Mouse (Mus musculus) intestine, embryonic 14.5 days (tissue): ENCODE measurements at regions not wholly inside any gene's neighbourhood (a gene's known extent, or its start where the extent isn't known, plus 50 kb on each side); places are given as distances from the start of the nearest gene placed in this dataset.

Experiments used
- ATAC-seq: fragments of 200-750 bp; cut with Nextera tagmentation; replicated peaks from 2 replicates; pipeline ENCODE4 v1.8.0; 2017; ENCODE audit warnings: low read depth, moderate number of reproducible peaks, moderate TSS enrichment, moderate library complexity; ENCODE audit not compliant: low FRiP score, low TSS enrichment
- DNase-seq: peaks from one replicate; pipeline ENCODE4 v3.0.0-alpha.2; 2018; ENCODE audit warnings: low spot score
- H3K27ac ChIP-seq: fragments of 300-500 bp; sonication (generic); 2 replicates; pipeline ENCODE4 v1.5.1; 2014; ENCODE audit warnings: low read depth, mild to moderate bottlenecking, control low read depth
- H3K27me3 ChIP-seq: fragments of 300-500 bp; sonication (generic); replicated peaks from 2 replicates; pipeline ENCODE4 v1.6.1; 2014; ENCODE audit warnings: low read length, control low read depth; ENCODE audit not compliant: control insufficient read depth, insufficient read depth
- H3K36me3 ChIP-seq: fragments of 300-500 bp; sonication (generic); 2 replicates; pipeline ENCODE4 v1.6.1; 2014; ENCODE audit warnings: low read length, control low read depth; ENCODE audit not compliant: control insufficient read depth, insufficient read depth
- H3K4me1 ChIP-seq: fragments of 300-500 bp; sonication (generic); replicated peaks from 2 replicates; pipeline ENCODE4 v1.6.1; 2014; ENCODE audit warnings: low read length, control low read depth, mixed read lengths; ENCODE audit not compliant: control insufficient read depth, insufficient read depth
- H3K4me2 ChIP-seq: fragments of 300-500 bp; sonication (generic); 2 replicates; pipeline ENCODE4 v1.6.1; 2014; ENCODE audit warnings: low read length
- H3K4me3 ChIP-seq: fragments of 300-500 bp; sonication (generic); 2 replicates; pipeline ENCODE4 v1.5.1; 2014; ENCODE audit warnings: low read depth, low read length, control low read depth, mixed read lengths
- H3K9ac ChIP-seq: fragments of 300-500 bp; sonication (generic); 2 replicates; pipeline ENCODE4 v1.6.1; 2014; ENCODE audit warnings: mild to moderate bottlenecking, low read length
- H3K9me3 ChIP-seq: fragments of 300-500 bp; sonication (generic); 2 replicates; pipeline ENCODE4 v1.6.1; 2016; ENCODE audit warnings: low read length, control low read depth; ENCODE audit not compliant: control insufficient read depth
- WGBS: fragments of 180-500 bp; shearing (Covaris S2); extraction: QIAGEN DNeasy Blood & Tissue Kit; methylation state at CpG from one replicate; pipeline ENCODE4 v1.1.7; 2014; 5-methylcytosine and 5-hydroxymethylcytosine counted together

DNA sequence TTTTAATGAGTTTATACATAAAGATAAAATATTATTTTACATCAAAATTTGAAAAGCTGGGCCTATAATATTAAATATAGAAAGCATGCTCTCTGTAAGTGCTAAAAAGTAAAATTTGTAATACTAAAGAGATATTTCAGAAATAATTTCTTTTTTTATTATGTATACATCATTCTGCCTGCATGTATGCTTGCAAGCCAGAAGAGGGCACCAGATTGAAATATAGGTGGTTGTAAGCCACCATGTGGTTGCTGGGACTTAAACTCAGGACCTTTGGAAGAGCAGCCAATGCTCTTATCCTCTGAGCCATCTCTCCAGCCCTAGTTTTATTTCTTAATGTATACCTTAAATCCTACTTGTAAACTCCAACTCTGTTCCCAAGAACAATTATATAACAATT is 231.7 kb upstream of the Pitrm1 start:
- no peaks in the 10 kb centered on the region for H3K4me1 ChIP-seq
- no peak overlapping the region for H3K27ac ChIP-seq
- no peak overlapping the region for H3K4me2 ChIP-seq
- no peaks in the 10 kb centered on the region for H3K27me3 ChIP-seq
- no peaks in the 10 kb centered on the region for H3K9me3 ChIP-seq
- no peaks in the 10 kb centered on the region for H3K36me3 ChIP-seq
- ATAC-seq (no peak), DNase-seq (no peak)
- no peak overlapping the region for H3K4me3 ChIP-seq
- no peak overlapping the region for H3K9ac ChIP-seq

GRCm38 (mm10) chr13:6323948-6324347 is 224.0 kb upstream of the Pitrm1 start:
- WGBS: 69% methylated on average over 2 of the region's 2 CpGs
- no peaks in the 10 kb centered on the region for H3K4me1 ChIP-seq
- DNase-seq (no peak), ATAC-seq (no peak)
- H3K4me2 ChIP-seq: no peak overlapping the region
- H3K9ac ChIP-seq: no peak overlapping the region
- H3K4me3 ChIP-seq: no peak overlapping the region
- no peaks in the 10 kb centered on the region for H3K27me3 ChIP-seq
- H3K36me3 ChIP-seq: no peaks in the 10 kb centered on the region
- no peaks in the 10 kb centered on the region for H3K9me3 ChIP-seq
- no peak overlapping the region for H3K27ac ChIP-seq

DNA sequence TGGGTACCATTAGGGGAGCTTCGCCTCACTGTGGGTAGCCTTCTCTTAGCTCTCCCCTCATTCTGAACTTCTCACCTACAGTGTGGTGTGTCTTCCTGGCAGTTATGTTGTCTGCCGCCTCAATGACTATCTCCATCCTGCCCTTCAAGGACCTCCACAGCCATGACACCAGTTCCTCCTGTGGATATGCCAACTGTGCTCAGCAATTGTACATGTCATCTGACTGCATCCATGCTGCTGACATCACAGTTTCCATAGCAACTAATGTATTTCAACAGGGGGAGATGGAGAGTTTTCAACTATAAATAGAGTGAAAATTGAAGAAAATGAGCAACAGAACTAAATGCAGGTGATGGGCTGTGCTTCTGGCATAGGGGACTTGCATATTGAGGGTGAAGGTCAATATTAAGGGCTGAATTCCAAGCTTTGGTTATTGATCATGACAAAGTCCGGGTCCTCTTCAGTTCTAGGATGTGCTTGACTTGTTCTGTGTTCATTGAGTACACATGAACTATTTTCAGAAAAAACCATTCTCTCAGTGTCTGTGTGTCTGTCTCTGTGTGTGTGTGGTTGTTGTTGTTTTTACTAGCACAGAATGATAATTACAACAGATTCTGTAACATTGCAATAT is 217.5 kb upstream of the Pitrm1 start:
- H3K36me3 ChIP-seq: no peaks in the 10 kb centered on the region
- ATAC-seq: no peak
- H3K9me3 ChIP-seq: no peaks in the 10 kb centered on the region
- H3K27me3 ChIP-seq: no peaks in the 10 kb centered on the region
- no peaks in the 10 kb centered on the region for H3K4me1 ChIP-seq
- H3K4me3 ChIP-seq: no peak overlapping the region
- no peak overlapping the region for H3K9ac ChIP-seq
- 89% methylated on average over 3 of the region's 3 CpGs for WGBS
- DNase-seq: no peak
- no peak overlapping the region for H3K4me2 ChIP-seq
- H3K27ac ChIP-seq: no peak overlapping the region

DNA sequence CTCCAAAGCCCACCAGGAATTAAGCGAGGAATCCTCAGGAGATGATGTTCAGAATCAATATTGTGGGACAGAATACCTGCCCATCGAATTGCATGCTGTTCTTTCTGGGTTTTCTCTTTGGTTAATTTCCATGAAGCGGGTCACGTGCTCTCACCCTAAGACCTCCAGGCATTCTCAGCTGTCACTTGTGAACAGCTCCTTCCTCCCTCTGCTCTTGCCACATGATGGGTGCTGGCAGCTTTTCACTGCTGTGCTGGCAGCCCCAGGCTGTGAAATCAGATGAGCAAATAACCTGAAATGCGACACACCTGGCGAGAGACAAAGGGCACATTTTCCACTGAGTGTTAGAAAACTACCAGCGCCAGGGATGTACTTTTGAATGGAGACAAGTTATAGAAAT is 207.8 kb upstream of the Pitrm1 start:
- no peaks in the 10 kb centered on the region for H3K9me3 ChIP-seq
- WGBS: 83% methylated on average over 7 of the region's 7 CpGs
- no peaks in the 10 kb centered on the region for H3K36me3 ChIP-seq
- H3K27ac ChIP-seq: no peak overlapping the region
- no peak overlapping the region for H3K4me3 ChIP-seq
- no peak for DNase-seq
- no peak overlapping the region for H3K9ac ChIP-seq
- no peaks in the 10 kb centered on the region for H3K27me3 ChIP-seq
- no peaks in the 10 kb centered on the region for H3K4me1 ChIP-seq
- no peak overlapping the region for H3K4me2 ChIP-seq
- no peak for ATAC-seq

DNA sequence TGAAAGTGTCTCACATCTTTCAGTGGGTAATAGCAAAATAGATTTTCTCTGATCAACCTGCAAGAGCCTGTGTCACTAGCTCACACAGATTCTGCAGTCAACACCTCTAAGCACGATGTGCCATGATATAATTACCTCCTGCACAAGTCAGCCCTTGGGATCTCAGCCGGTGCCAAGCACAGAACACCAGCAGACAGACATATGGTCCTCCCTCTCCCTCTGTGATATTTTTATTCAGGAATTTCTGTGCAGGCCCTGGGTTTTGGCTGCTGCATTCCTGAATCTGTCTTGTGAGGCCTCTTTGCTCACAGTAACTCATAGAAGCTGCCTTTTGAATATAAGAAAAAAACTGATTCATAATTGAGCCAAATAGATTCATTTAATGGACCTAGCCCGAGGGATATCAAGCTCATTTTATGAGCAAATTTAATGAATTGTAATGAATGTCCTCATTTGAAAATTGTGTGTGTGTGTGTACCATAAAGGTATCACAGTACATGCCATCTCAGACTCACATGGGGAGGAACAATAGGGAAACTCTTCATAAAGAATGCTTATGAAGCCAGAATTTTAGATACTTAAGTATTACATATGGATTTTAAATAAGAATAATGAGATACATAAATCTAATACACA is 206.7 kb upstream of the Pitrm1 start:
- Histone ChIP-seq H3K9me3 (no peaks in the 10 kb centered on the region), H3K27ac (no peak overlapping the region), H3K9ac (no peak overlapping the region), H3K4me1 (no peaks in the 10 kb centered on the region), H3K27me3 (no peaks in the 10 kb centered on the region), H3K4me2 (no peak overlapping the region), H3K36me3 (no peaks in the 10 kb centered on the region), H3K4me3 (no peak overlapping the region)
- DNase-seq (no peak), ATAC-seq (no peak)
- 58% methylated on average over 3 of the region's 3 CpGs for WGBS

GRCm38 (mm10) chr13:6365169-6365568 is 182.8 kb upstream of the Pitrm1 start:
- ATAC-seq (no peak), DNase-seq (no peak)
- Histone ChIP-seq H3K9me3 (no peaks in the 10 kb centered on the region), H3K4me1 (no peaks in the 10 kb centered on the region), H3K36me3 (no peaks in the 10 kb centered on the region), H3K4me3 (no peak overlapping the region), H3K9ac (no peak overlapping the region), H3K4me2 (no peak overlapping the region), H3K27ac (no peak overlapping the region), H3K27me3 (no peaks in the 10 kb centered on the region)
- 85% methylated on average over 4 of the region's 4 CpGs for WGBS

DNA sequence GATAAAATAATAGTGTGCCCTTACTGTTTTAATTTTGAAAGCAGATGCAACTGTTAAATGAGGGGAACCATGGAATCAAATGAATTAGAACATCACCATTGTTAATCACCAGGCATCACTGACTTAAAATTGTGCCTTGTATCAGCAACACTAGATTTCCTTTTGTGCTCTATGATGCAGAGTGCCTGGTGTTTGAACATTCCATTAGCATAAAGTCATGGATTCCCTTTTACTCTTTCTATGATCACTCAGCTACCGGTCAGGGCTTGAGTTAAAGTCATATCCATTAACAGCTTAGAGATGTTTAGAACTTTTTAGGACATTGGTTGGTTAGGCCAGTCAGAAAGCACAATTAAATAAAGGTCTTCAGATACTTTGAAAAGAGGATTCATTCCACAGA is 180.3 kb upstream of the Pitrm1 start:
- no peaks in the 10 kb centered on the region for H3K4me1 ChIP-seq
- no peak overlapping the region for H3K9ac ChIP-seq
- 67% methylated on average over 1 of the region's 1 CpGs for WGBS
- no peak overlapping the region for H3K27ac ChIP-seq
- no peaks in the 10 kb centered on the region for H3K36me3 ChIP-seq
- no peak overlapping the region for H3K4me2 ChIP-seq
- H3K4me3 ChIP-seq: no peak overlapping the region
- ATAC-seq (no peak), DNase-seq (no peak)
- no peaks in the 10 kb centered on the region for H3K27me3 ChIP-seq
- no peaks in the 10 kb centered on the region for H3K9me3 ChIP-seq

DNA sequence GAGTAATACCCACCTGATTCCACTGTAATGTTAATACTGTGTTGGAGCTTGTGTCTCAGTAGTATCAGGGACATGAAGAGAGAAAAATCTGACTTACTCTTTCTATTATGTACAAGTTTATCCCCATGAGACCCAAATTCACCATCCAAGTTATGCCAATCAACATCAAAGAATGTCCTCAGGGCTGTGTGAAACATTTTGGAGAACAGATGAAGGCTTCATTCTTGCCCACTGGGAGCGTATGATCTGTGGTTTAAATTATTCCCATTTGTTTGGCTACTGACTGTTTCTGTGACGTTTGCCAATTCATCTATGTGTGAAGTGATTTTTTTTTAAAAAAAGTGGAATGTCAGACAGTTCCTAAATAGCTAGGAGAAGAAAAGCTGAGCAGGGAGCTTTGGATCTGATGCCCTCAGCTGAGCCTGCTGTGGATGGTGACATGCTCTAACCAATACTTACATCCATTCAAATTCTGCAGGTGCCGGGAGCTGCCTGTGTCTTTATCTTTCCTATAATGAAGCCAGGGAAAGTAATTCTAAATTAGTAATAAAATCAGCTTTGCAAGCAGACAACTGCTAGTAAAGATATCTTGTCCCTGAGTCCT is 173.3 kb upstream of the Pitrm1 start:
- no peak for ATAC-seq
- Histone ChIP-seq H3K9me3 (no peaks in the 10 kb centered on the region), H3K4me1 (no peaks in the 10 kb centered on the region), H3K4me3 (no peak overlapping the region), H3K36me3 (no peaks in the 10 kb centered on the region), H3K9ac (no peak overlapping the region), H3K27ac (no peak overlapping the region), H3K4me2 (no peak overlapping the region), H3K27me3 (no peaks in the 10 kb centered on the region)
- DNase-seq: no peak
- WGBS: 77% methylated on average over 3 of the region's 3 CpGs

GRCm38 (mm10) chr13:6377919-6378318 is 170.0 kb upstream of the Pitrm1 start:
- Histone ChIP-seq H3K4me2 (no peak overlapping the region), H3K27ac (no peak overlapping the region), H3K4me3 (no peak overlapping the region), H3K4me1 (no peaks in the 10 kb centered on the region), H3K9ac (no peak overlapping the region), H3K9me3 (no peaks in the 10 kb centered on the region), H3K27me3 (no peaks in the 10 kb centered on the region), H3K36me3 (no peaks in the 10 kb centered on the region)
- 94% methylated on average over 3 of the region's 3 CpGs for WGBS
- DNase-seq (no peak), ATAC-seq (no peak)
